Mouse (Mus musculus): ENCODE measurements at regions not wholly inside any gene's neighbourhood (a gene's known extent, or its start where the extent isn't known, plus 50 kb on each side); places are given as distances from the start of the nearest gene placed in this dataset.

- Histone ChIP-seq H3K9me3 (ENCODE audit: control insufficient read depth, low read length) (no peaks in the 10 kb centered on the region), H3K4me1 (replicated peaks; ENCODE audit: control insufficient read depth, insufficient read depth, low read length) (peaks cover 13% of the 10 kb centered on the region; the same call in 1 of the 2 replicates), H3K36me3 (ENCODE audit: control insufficient read depth, insufficient read depth, low read length) (no peaks in the 10 kb centered on the region), H3K4me3 (ENCODE audit: low read depth, low read length) (no peak overlapping the region), H3K4me2 (ENCODE audit: low read length) (no peak overlapping the region), H3K27me3 (replicated peaks; ENCODE audit: control insufficient read depth, insufficient read depth, low read length) (no peaks in the 10 kb centered on the region), H3K9ac (ENCODE audit: low read length) (no peak overlapping the region), H3K27ac (ENCODE audit: low read depth) (no peak overlapping the region)
- ATAC-seq (replicated peaks; ENCODE audit: low FRiP score, low TSS enrichment, low read depth) (no peak), DNase-seq (ENCODE audit: low spot score) (no peak)
- 73% methylated on average over 10 of the region's 10 CpGs for WGBS
These were observed 124.0 kb upstream of the Klf14 start for GRCm38 (mm10) chr6:31082613-31083470.

- ATAC-seq (replicated peaks; ENCODE audit: low FRiP score, low TSS enrichment, low read depth), result no peak
These were observed 124.8 kb upstream of the Klf14 start for GRCm38 (mm10) chr6:31083701-31084100.

GRCm38 (mm10) chr6:31085063-31085759 lies 126.3 kb upstream of the Klf14 start:
- Histone ChIP-seq H3K27ac (ENCODE audit: low read depth) (no peak overlapping the region), H3K36me3 (ENCODE audit: control insufficient read depth, insufficient read depth, low read length) (no peaks in the 10 kb centered on the region), H3K4me3 (ENCODE audit: low read depth, low read length) (no peak overlapping the region), H3K9ac (ENCODE audit: low read length) (no peak overlapping the region), H3K4me2 (ENCODE audit: low read length) (no peak overlapping the region), H3K4me1 (replicated peaks; ENCODE audit: control insufficient read depth, insufficient read depth, low read length) (peaks cover 23% of the 10 kb centered on the region), H3K27me3 (replicated peaks; ENCODE audit: control insufficient read depth, insufficient read depth, low read length) (no peaks in the 10 kb centered on the region), H3K9me3 (ENCODE audit: control insufficient read depth, low read length) (no peaks in the 10 kb centered on the region)
- ATAC-seq (replicated peaks; ENCODE audit: low FRiP score, low TSS enrichment, low read depth), result no peak
- DNase-seq (ENCODE audit: low spot score), result no peak
- 79% methylated on average over 8 of the region's 8 CpGs for WGBS

More at GRCm38 (mm10) chr6:31083701-31084100, 124.8 kb upstream of the Klf14 start:
- no peak overlapping the region for H3K9ac ChIP-seq (ENCODE audit: low read length)
- no peak overlapping the region for H3K4me3 ChIP-seq (ENCODE audit: low read depth, low read length)
- no peaks in the 10 kb centered on the region for H3K27me3 ChIP-seq (replicated peaks; ENCODE audit: control insufficient read depth, insufficient read depth, low read length)
- peaks cover 21% of the 10 kb centered on the region for H3K4me1 ChIP-seq (replicated peaks; ENCODE audit: control insufficient read depth, insufficient read depth, low read length)
- no peak for DNase-seq (ENCODE audit: low spot score)
- H3K4me2 ChIP-seq (ENCODE audit: low read length), result no peak overlapping the region
- WGBS, result 88% methylated on average over 6 of the region's 6 CpGs
- H3K27ac ChIP-seq (ENCODE audit: low read depth), result no peak overlapping the region
- H3K36me3 ChIP-seq (ENCODE audit: control insufficient read depth, insufficient read depth, low read length), result no peaks in the 10 kb centered on the region
- no peaks in the 10 kb centered on the region for H3K9me3 ChIP-seq (ENCODE audit: control insufficient read depth, low read length)

- Histone ChIP-seq H3K4me1 (replicated peaks; ENCODE audit: control insufficient read depth, insufficient read depth, low read length) (peaks cover 22% of the 10 kb centered on the region), H3K9ac (ENCODE audit: low read length) (no peak overlapping the region), H3K4me3 (ENCODE audit: low read depth, low read length) (no peak overlapping the region), H3K27me3 (replicated peaks; ENCODE audit: control insufficient read depth, insufficient read depth, low read length) (no peaks in the 10 kb centered on the region), H3K36me3 (ENCODE audit: control insufficient read depth, insufficient read depth, low read length) (no peaks in the 10 kb centered on the region), H3K9me3 (ENCODE audit: control insufficient read depth, low read length) (no peaks in the 10 kb centered on the region), H3K27ac (ENCODE audit: low read depth) (no peak overlapping the region), H3K4me2 (ENCODE audit: low read length) (no peak overlapping the region)
- no peak for ATAC-seq (replicated peaks; ENCODE audit: low FRiP score, low TSS enrichment, low read depth)
- DNase-seq (ENCODE audit: low spot score), result no peak
- 64% methylated on average over 9 of the region's 9 CpGs for WGBS
These were observed 126.9 kb upstream of the Klf14 start for GRCm38 (mm10) chr6:31085760-31086108.

GRCm38 (mm10) chr6:31086283-31086682 lies 127.4 kb upstream of the Klf14 start:
- H3K27me3 ChIP-seq (replicated peaks; ENCODE audit: control insufficient read depth, insufficient read depth, low read length), result no peaks in the 10 kb centered on the region
- H3K4me3 ChIP-seq (ENCODE audit: low read depth, low read length), result no peak overlapping the region
- no peaks in the 10 kb centered on the region for H3K36me3 ChIP-seq (ENCODE audit: control insufficient read depth, insufficient read depth, low read length)
- peaks cover 22% of the 10 kb centered on the region for H3K4me1 ChIP-seq (replicated peaks; ENCODE audit: control insufficient read depth, insufficient read depth, low read length)
- H3K4me2 ChIP-seq (ENCODE audit: low read length), result no peak overlapping the region
- H3K9me3 ChIP-seq (ENCODE audit: control insufficient read depth, low read length), result no peaks in the 10 kb centered on the region
- H3K27ac ChIP-seq (ENCODE audit: low read depth), result no peak overlapping the region
- ATAC-seq (replicated peaks; ENCODE audit: low FRiP score, low TSS enrichment, low read depth) (no peak), DNase-seq (ENCODE audit: low spot score) (no peak)
- H3K9ac ChIP-seq (ENCODE audit: low read length), result no peak overlapping the region
- 91% methylated on average over 5 of the region's 5 CpGs for WGBS

- WGBS, result 81% methylated on average over 7 of the region's 7 CpGs
- H3K27ac ChIP-seq (ENCODE audit: low read depth), result no peak overlapping the region
- no peak overlapping the region for H3K4me3 ChIP-seq (ENCODE audit: low read depth, low read length)
- H3K27me3 ChIP-seq (replicated peaks; ENCODE audit: control insufficient read depth, insufficient read depth, low read length), result no peaks in the 10 kb centered on the region
- H3K9ac ChIP-seq (ENCODE audit: low read length), result no peak overlapping the region
- no peaks in the 10 kb centered on the region for H3K9me3 ChIP-seq (ENCODE audit: control insufficient read depth, low read length)
- peaks cover 20% of the 10 kb centered on the region for H3K4me1 ChIP-seq (replicated peaks; ENCODE audit: control insufficient read depth, insufficient read depth, low read length)
- no peak for DNase-seq (ENCODE audit: low spot score)
- no peaks in the 10 kb centered on the region for H3K36me3 ChIP-seq (ENCODE audit: control insufficient read depth, insufficient read depth, low read length)
- no peak for ATAC-seq (replicated peaks; ENCODE audit: low FRiP score, low TSS enrichment, low read depth)
- H3K4me2 ChIP-seq (ENCODE audit: low read length), result no peak overlapping the region
These were observed 128.0 kb upstream of the Klf14 start for GRCm38 (mm10) chr6:31086798-31087360.

GRCm38 (mm10) chr6:31087511-31087910 lies 128.6 kb upstream of the Klf14 start:
- Histone ChIP-seq H3K27me3 (replicated peaks; ENCODE audit: control insufficient read depth, insufficient read depth, low read length) (no peaks in the 10 kb centered on the region), H3K9me3 (ENCODE audit: control insufficient read depth, low read length) (no peaks in the 10 kb centered on the region), H3K9ac (ENCODE audit: low read length) (no peak overlapping the region), H3K36me3 (ENCODE audit: control insufficient read depth, insufficient read depth, low read length) (no peaks in the 10 kb centered on the region), H3K4me1 (replicated peaks; ENCODE audit: control insufficient read depth, insufficient read depth, low read length) (peaks cover 17% of the 10 kb centered on the region), H3K4me2 (ENCODE audit: low read length) (no peak overlapping the region), H3K27ac (ENCODE audit: low read depth) (no peak overlapping the region), H3K4me3 (ENCODE audit: low read depth, low read length) (no peak overlapping the region)
- no peak for ATAC-seq (replicated peaks; ENCODE audit: low FRiP score, low TSS enrichment, low read depth)
- no peak for DNase-seq (ENCODE audit: low spot score)
- WGBS, result 54% methylated on average over 4 of the region's 4 CpGs

- H3K4me3 ChIP-seq (ENCODE audit: low read depth, low read length), result no peak overlapping the region
- WGBS, result 28% methylated on average over 18 of the region's 18 CpGs
- H3K9ac ChIP-seq (ENCODE audit: low read length), result no peak overlapping the region
These were observed 129.5 kb upstream of the Klf14 start for GRCm38 (mm10) chr6:31088147-31088972.

More at GRCm38 (mm10) chr6:31088147-31088972, 129.5 kb upstream of the Klf14 start:
- DNase-seq (ENCODE audit: low spot score), result no peak
- Histone ChIP-seq H3K4me1 (replicated peaks; ENCODE audit: control insufficient read depth, insufficient read depth, low read length) (peaks cover 17% of the 10 kb centered on the region), H3K27ac (ENCODE audit: low read depth) (no peak overlapping the region), H3K27me3 (replicated peaks; ENCODE audit: control insufficient read depth, insufficient read depth, low read length) (no peaks in the 10 kb centered on the region), H3K36me3 (ENCODE audit: control insufficient read depth, insufficient read depth, low read length) (no peaks in the 10 kb centered on the region), H3K4me2 (ENCODE audit: low read length) (peak overlapping the region; percentile 45), H3K9me3 (ENCODE audit: control insufficient read depth, low read length) (no peaks in the 10 kb centered on the region)
- no peak for ATAC-seq (replicated peaks; ENCODE audit: low FRiP score, low TSS enrichment, low read depth)

Measured in intestine, embryonic 14.5 days (tissue).